Mouse (Mus musculus) naive thymus-derived CD4-positive, alpha-beta T cell, adult 2 months (primary cell): ENCODE data around the gene Rab21.

Experiments used
- DNase-seq: peaks from one replicate; pipeline ENCODE4 v3.0.0-alpha.2; 2011; ENCODE audit warnings: low read depth

Rab21 gene

DNA sequence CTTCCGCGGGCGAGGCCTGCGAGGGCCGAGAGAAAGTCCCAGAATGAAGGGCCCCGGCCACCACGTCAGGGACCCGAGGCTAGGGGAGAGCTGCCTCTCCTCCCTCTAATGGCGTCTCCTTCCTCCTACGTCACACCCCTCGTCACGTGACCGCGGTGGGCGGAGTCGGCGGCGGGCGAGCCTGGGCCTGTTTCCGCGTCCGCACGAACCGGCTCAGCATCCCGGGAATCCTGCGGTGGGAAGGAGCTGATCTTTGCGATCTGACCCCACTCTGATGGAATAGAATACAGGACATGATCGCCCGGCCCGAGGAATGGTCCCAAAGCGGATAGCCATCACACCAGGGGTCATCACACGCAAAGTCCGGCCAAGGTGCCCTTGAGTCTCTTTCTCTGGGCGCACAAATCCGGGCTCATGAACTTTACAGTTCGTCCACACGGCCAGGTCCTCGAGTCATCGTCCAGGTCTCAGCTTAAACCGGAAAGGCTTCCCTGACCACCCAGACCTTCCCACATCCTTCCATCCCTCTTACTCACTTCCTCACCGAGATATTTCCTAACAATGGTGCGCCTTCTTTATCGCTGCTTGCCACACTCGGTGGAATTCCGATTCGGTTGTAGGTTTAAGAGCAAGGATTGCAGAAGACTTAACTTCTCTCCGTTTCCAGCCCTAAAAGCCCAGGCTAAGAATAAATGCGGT lies at the start of gene Rab21:
Rab21 (minus strand) TSS at position 122 of the 699 bp plus-strand sequence.
- DNase-seq: peak; percentile 96

GRCm38 (mm10) chr10:115363151-115363550 lies 47.8 kb upstream of the Rab21 start:
- peak; percentile 66 for DNase-seq

- no peak for DNase-seq
These were observed 47.2 kb upstream of the Rab21 start for GRCm38 (mm10) chr10:115362623-115362964.

DNA sequence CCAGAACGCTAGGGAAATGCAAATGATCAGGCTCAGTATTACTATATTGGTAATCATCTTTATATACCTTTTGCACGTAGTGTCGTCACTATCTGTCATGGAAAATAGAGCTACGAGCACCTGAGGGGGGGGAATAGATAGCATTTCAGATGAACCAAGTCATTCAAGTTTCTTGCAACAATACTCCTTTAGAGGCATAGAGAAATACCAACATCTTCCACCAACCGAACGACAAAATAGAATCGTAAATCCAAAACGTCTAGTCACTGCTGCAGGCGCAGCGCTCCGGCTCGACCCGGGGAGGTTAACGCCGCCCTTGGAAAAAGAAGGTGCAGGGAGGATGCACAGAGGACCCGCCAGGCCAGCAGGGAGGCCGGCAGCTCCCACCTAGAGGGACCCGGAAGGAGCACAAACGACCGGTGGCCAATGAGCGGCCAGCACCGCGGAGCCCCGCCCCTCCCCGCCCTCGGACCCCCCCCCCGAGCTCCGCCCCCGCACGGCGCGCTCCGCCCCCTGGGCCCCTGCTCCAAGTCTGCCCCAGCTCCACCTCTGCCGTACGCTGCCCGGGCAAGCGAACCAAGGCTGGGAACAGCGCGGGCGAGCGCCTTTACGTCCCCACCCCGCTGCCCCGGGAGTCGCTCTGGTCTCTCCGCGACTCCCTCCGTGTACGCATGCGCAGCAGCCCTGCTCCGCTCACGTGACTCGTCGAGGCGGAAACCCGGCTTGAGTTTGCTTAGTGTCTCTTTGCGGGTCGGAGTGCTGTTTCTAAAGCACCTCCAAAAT lies 46.6 kb upstream of the Rab21 start, which contains the start of gene Tmem19:
Tmem19 (minus strand) TSS at position 662 of the 783 bp plus-strand sequence.
- peak; percentile 97 for DNase-seq

DNA sequence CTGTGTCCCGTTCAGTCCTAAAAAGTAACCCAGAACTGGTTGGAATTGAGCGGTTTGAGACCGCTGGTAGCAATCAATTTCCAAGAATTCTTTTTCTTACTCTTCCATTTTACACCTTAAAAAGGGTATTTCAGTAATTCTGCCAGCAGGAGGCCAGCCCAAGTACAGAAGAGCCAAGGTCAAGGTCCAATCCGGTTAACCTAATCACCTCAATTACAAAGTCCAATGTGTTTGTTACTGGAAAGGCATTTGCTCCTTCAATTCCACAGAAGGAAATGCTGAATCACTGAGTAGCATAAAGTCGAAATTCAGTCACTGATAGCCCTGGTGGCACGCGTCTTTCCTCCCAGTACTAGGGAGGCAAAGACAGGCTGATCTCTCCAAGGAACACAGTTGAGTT lies 43.7 kb upstream of the Rab21 start:
- no peak for DNase-seq

GRCm38 (mm10) chr10:115358216-115358919 lies 43.0 kb upstream of the Rab21 start:
- DNase-seq: no peak

GRCm38 (mm10) chr10:115356106-115356505 lies 40.7 kb upstream of the Rab21 start:
- no peak for DNase-seq

- no peak for DNase-seq
These were observed 39.6 kb upstream of the Rab21 start for GRCm38 (mm10) chr10:115355016-115355415.

DNA sequence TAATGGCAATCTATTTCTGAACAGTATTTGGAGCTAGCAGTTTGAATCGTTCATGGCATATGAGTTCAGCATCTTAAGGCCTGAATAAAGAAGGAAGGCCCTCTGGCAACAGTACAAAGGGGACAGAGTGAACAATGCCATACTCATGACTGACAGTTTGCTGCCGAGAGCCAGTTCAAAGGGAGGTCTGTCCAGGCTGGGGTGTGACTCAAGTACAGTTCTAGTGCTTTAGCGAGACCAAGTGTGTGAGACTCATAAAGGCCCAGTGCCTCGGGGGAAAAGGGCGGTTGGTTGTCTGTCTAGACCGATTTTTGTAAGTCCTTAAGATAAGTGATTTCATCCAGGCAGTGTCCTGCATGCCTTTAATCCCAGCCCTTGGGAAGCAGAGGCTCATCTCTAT lies 39.2 kb upstream of the Rab21 start:
- no peak for DNase-seq

DNA sequence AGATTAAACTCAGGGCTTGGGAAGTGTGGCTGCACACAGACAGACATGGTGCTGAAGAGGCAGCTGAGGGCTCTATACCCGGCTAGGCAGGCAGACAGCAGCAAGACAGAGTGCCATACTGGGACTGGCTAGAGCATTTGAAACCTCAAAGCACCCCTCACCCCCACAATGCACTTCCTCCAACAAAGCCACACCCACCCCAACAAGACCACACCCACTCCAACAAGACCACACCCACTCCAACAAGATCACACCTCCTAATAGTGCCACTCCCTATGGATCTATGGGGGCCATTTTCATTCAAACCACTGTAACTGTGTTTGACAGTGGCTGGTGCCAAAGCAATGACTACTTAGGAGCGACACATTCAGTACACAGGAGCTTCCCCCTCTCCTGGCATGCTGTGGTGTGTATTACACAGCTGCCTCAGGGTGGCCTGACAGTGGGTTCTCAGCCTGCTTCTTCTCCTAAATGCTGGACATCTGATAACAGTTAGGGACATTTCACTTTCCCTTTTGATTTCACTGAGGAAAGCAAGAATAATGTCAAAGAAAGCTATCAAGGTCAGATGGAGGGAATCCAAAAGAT lies 35.5 kb upstream of the Rab21 start:
- no peak for DNase-seq

DNA sequence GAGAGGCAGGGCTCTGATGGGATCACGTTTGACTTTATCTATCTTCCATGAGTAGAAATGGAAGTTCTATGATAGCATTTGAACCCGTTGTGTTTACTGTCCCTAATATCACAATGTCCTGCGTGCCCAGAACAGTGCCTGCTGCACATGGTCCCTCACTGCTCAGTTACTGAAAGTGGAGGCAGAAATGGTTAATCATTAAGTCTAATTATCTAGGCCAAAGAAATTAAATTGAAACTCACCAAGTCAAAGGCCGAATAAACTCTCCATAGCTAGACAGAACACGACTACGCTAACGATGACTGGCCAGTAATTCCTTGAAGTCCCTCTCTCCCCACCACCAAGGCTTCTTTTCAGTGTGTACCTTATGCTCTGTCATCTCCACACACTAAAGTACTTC lies 34.1 kb upstream of the Rab21 start:
- no peak for DNase-seq

DNA sequence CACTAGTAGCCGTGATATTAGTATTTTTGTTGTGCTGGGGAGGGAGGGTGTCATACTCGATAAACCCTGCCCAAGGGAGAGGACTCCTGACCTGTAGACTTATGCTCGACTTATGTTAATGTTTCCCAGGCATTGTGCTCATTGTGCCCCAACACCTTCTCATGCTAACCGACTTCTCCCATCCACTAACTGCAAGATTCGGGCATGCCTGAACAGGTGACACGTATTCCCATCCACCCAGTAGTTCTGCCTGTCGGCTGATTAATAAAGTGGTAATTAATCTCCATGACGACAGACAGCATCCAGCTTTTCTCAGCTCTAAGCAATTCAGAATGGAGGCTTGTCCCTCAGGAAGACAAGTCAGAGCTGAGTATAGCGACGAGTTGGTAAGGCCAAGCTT lies 33.6 kb upstream of the Rab21 start:
- no peak for DNase-seq

- DNase-seq: no peak
These were observed 32.7 kb upstream of the Rab21 start for GRCm38 (mm10) chr10:115348131-115348530.

GRCm38 (mm10) chr10:115346444-115346843 lies 31.1 kb upstream of the Rab21 start:
- DNase-seq: no peak

GRCm38 (mm10) chr10:115342771-115343425 lies 27.5 kb upstream of the Rab21 start:
- no peak for DNase-seq

DNA sequence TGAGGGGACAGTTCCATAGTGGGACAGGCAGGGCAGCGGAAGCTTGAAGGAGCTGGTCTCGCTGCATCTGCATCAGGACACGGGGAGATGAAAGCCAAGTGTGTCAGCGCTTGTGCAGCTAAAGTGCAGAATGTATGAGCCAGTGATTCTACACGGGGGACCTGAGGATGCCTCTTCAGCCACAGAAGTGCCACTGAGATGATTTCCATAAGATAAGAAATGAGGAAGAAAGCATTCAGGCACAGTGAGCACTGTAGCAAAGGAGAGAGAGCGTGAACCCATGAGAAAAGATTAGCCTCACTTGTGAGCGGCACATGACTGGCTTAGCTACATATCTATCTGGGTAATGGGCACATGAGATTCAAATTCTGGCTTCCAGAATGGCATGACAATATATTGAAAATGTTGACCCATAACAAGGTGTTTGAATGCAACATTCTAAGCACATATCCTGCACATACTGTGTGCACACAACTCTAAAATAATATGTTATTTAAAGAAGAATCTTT lies 24.5 kb upstream of the Rab21 start:
- no peak for DNase-seq

DNA sequence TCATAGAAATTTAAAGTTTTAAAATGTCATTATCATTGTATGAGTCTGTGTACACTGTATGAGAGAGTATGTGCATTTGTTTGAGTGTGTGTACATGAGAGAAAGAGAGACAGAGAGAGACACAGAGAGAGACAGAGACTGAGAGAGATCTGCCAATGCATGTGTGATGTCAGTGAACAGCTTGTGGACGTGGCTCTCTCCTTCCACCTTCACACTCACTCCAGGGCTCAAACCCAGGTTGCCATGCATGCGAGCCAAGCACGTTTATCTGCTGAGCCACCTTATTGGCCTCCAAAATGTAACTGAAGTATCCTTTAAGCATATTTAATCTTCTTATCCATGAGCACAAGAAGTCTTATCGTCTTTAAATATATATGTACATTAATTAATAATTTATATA lies 21.5 kb upstream of the Rab21 start:
- no peak for DNase-seq

DNA sequence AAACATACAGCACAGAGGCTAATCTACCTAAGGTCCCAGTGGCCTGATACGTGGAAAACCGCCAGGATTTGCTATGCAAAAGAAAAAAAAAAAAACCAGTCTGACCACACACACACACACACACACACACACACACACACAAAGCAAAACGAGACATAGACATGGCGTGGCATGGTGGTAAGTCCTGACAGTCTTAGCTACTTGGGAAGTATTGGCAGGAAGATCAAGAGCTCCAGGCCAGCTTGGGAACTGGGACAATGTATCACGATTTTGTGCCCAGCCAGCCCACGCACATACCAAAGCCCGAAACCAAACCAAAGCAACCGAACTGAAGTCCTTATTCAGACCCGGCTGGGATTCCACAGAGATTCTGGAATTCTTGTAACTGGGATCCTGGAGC lies 18.1 kb upstream of the Rab21 start:
- DNase-seq: no peak

DNA sequence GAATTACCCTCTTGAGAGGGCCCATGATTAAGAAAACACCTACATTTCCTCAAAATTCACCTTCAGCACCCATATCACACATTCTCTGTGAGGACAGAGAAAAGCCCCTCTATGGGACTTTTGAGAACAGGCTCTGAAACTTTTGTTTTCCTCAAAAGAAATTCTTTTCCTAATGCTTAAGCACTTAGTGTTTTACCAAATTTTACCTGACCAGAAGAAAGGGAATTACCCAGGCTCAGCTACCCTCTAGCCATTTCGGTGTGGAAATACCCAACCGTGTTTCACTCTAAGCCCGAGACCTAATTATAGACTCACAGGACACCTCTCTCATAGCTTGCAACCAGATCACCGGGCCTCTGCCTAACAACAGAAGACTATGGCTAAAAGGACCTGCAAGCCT lies 17.6 kb upstream of the Rab21 start:
- no peak for DNase-seq

DNA sequence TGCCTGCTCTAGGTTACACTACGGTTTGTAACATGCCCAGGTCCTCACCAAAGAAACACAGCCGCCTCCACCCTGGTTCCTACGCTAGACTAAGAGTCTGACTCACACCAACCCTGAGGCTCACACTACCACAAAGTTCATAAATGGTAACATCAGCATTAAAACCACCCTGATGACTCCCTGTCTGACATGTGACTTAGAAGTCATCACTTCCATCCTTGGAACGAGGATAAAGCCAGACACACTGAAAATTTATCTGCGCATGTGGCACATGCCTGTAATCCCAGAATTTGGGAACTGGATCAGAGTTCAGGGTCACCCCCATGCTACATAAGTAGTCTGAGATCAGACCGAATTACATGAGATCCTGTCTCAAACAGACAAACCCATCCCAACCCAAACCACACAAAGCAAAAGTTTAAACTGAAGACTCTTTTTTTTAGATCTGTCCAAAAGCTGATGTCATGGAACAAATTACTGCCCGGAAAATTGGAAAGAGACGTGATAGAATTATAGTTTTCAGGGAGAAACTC lies 17.1 kb upstream of the Rab21 start:
- DNase-seq: no peak

DNA sequence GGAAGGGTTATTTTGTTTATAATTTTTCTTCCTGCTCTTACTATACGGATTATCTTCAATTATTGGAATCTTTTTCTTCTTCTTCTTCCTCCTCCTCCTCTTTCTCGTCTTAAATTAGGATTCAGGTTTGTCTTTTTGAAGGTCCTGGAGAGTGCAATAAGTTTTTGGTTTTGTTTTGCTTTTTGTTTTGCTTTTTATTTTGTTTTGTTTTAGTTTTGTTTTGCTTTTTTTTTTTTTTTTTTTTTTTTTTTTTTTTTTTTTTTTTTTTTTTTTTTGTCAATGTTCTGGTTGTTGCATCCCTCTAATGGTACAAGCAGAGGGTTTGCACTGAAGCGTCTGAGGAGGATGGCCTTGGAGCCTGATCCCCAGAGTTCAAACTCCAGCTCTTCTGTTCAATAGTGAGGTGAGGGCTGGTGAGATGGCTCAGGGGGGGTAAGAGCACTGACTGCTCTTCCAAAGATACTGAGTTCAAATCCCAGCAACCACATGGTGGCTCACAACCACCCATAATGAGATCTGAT lies 13.7 kb upstream of the Rab21 start:
- DNase-seq: peak; percentile 34
